Mouse (Mus musculus) lung, embryonic 16.5 days (tissue): ENCODE data around the gene Nodal. TPM values are rescaled to one million over a fixed set of nuclear protein-coding genes. Genes with fewer than 3 reads are reported as not detected.

Experiments used
- ATAC-seq: fragments of 200-750 bp; cut with Nextera tagmentation; 2 replicates; pipeline ENCODE4 v1.8.0; 2017; ENCODE audit warnings: low read depth, mild to moderate bottlenecking, moderate library complexity
- H3K27ac ChIP-seq: fragments of 300-500 bp; sonication (generic); 2 replicates; pipeline ENCODE4 v1.5.1; 2014; ENCODE audit warnings: mild to moderate bottlenecking, control low read depth, low read length
- H3K27me3 ChIP-seq: fragments of 300-500 bp; sonication (generic); 2 replicates; pipeline ENCODE4 v1.6.1; 2014; ENCODE audit warnings: low read depth, low read length, mixed read lengths; ENCODE audit not compliant: control insufficient read depth, insufficient read depth
- H3K36me3 ChIP-seq: fragments of 300-500 bp; sonication (generic); 2 replicates; pipeline ENCODE4 v1.6.1; 2014; ENCODE audit warnings: low read length; ENCODE audit not compliant: control insufficient read depth, insufficient read depth
- H3K4me1 ChIP-seq: fragments of 300-500 bp; sonication (generic); replicated peaks from 2 replicates; pipeline ENCODE4 v1.6.1; 2014; ENCODE audit warnings: low read length, mixed read lengths; ENCODE audit not compliant: control insufficient read depth, insufficient read depth
- H3K4me2 ChIP-seq: fragments of 300-500 bp; sonication (generic); 2 replicates; pipeline ENCODE4 v1.6.1; 2014; ENCODE audit warnings: low read depth, low read length, control low read depth
- H3K4me3 ChIP-seq: fragments of 300-500 bp; sonication (generic); 2 replicates; pipeline ENCODE4 v1.5.1; 2014; ENCODE audit warnings: mild to moderate bottlenecking, low read length, control low read depth
- H3K9ac ChIP-seq: fragments of 300-500 bp; sonication (generic); 2 replicates; pipeline ENCODE4 v1.6.1; 2014; ENCODE audit warnings: low read length, control low read depth
- H3K9me3 ChIP-seq: fragments of 300-500 bp; sonication (generic); 2 replicates; pipeline ENCODE4 v1.6.1; 2016; ENCODE audit warnings: low read length; ENCODE audit not compliant: control insufficient read depth
- WGBS: fragments of 180-500 bp; shearing (Covaris S2); extraction: QIAGEN DNeasy Blood & Tissue Kit; methylation state at CpG from one replicate; pipeline ENCODE4 v1.1.7; 2014; 5-methylcytosine and 5-hydroxymethylcytosine counted together
- polyA plus RNA-seq: library from polyadenylated mRNA; unstranded; fragments of >200 nt; fragmentation: Nextera tagmentation; extraction: Ambion mirVana; gene quantifications from 2 replicates; pipeline ENCODE4 v1.2.1, GENCODE M21; 2015

The Nodal gene
- polyA plus RNA-seq, 1 experiment from 2014 or later = 0.20 TPM

GRCm38 (mm10) chr10:61379340-61380040, 38.3 kb upstream of the Nodal start:
- H3K4me2 ChIP-seq = peak overlapping the region; percentile 90
- no peaks in the 10 kb centered on the region for H3K36me3 ChIP-seq
- no peak for ATAC-seq
- no peaks in the 10 kb centered on the region for H3K27me3 ChIP-seq
- peak overlapping the region; percentile 81; the same call in 1 of the 2 replicates for H3K4me3 ChIP-seq
- peaks cover 42% of the 10 kb centered on the region for H3K4me1 ChIP-seq
- H3K27ac ChIP-seq = peak overlapping the region; percentile 65
- peak overlapping the region; percentile 52; the same call in 1 of the 2 replicates for H3K9ac ChIP-seq
- WGBS = 84% methylated on average over 13 of the region's 13 CpGs
- no peaks in the 10 kb centered on the region for H3K9me3 ChIP-seq

GRCm38 (mm10) chr10:61380186-61380585, 37.6 kb upstream of the Nodal start:
- peak overlapping the region; percentile 90 for H3K4me2 ChIP-seq
- H3K4me1 ChIP-seq = peaks cover 42% of the 10 kb centered on the region
- ATAC-seq = peak; percentile 27
- no peaks in the 10 kb centered on the region for H3K9me3 ChIP-seq
- peak overlapping the region; percentile 52 for H3K9ac ChIP-seq
- peak overlapping the region; percentile 65 for H3K27ac ChIP-seq
- H3K4me3 ChIP-seq = peak overlapping the region; percentile 81
- H3K27me3 ChIP-seq = no peaks in the 10 kb centered on the region
- WGBS = 9% methylated on average over 9 of the region's 9 CpGs
- no peaks in the 10 kb centered on the region for H3K36me3 ChIP-seq

GRCm38 (mm10) chr10:61381823-61382222, 35.9 kb upstream of the Nodal start:
- Histone ChIP-seq H3K27me3 (no peaks in the 10 kb centered on the region), H3K9ac (peak overlapping the region; percentile 80), H3K36me3 (no peaks in the 10 kb centered on the region), H3K27ac (peak overlapping the region; percentile 64), H3K9me3 (no peaks in the 10 kb centered on the region), H3K4me2 (peak overlapping the region; percentile 90), H3K4me3 (peak overlapping the region; percentile 81), H3K4me1 (peaks cover 50% of the 10 kb centered on the region)
- 12% methylated on average over 8 of the region's 8 CpGs for WGBS
- ATAC-seq = no peak

- H3K9me3 ChIP-seq = no peaks in the 10 kb centered on the region
- H3K4me1 ChIP-seq = peaks cover 51% of the 10 kb centered on the region
- WGBS = 2% methylated on average over 8 of the region's 8 CpGs
- no peaks in the 10 kb centered on the region for H3K36me3 ChIP-seq
- peak overlapping the region; percentile 80 for H3K9ac ChIP-seq
- H3K4me3 ChIP-seq = peak overlapping the region; percentile 81
- peak overlapping the region; percentile 64 for H3K27ac ChIP-seq
- no peaks in the 10 kb centered on the region for H3K27me3 ChIP-seq
- H3K4me2 ChIP-seq = peak overlapping the region; percentile 90
- no peak for ATAC-seq
Observed at GRCm38 (mm10) chr10:61382281-61382731, 35.5 kb upstream of the Nodal start.

- 0% methylated on average over 46 of the region's 60 CpGs for WGBS
- peak within 1 kb of the TSS; percentile 64 for H3K27ac ChIP-seq
- peaks cover 51% of the 10 kb centered on the region for H3K4me1 ChIP-seq
- ATAC-seq = peak; percentile 82
- peak within 1 kb of the TSS; percentile 80 for H3K9ac ChIP-seq
- no peaks in the 10 kb centered on the region for H3K9me3 ChIP-seq
- no peaks in the 10 kb centered on the region for H3K27me3 ChIP-seq
- H3K4me2 ChIP-seq = peak within 1 kb of the TSS; percentile 90
- H3K4me3 ChIP-seq = peak within 1 kb of the TSS; percentile 81
- H3K36me3 ChIP-seq = no peaks in the 10 kb centered on the region
Observed at GRCm38 (mm10) chr10:61383021-61383714, 34.6 kb upstream of the Nodal start, which contains the start of gene Pald1. Gene Pald1 (minus strand): TSS chr10:61383530.

- H3K27ac ChIP-seq = peak overlapping the region; percentile 29
- WGBS = 4% methylated on average over 11 of the region's 11 CpGs
- H3K4me3 ChIP-seq = peak overlapping the region; percentile 81
- H3K27me3 ChIP-seq = no peaks in the 10 kb centered on the region
- H3K4me2 ChIP-seq = peak overlapping the region; percentile 90
- peaks cover 49% of the 10 kb centered on the region for H3K4me1 ChIP-seq
- no peaks in the 10 kb centered on the region for H3K9me3 ChIP-seq
- ATAC-seq = peak; percentile 6
- no peaks in the 10 kb centered on the region for H3K36me3 ChIP-seq
- peak overlapping the region; percentile 80 for H3K9ac ChIP-seq
Observed at GRCm38 (mm10) chr10:61383715-61384047, 34.1 kb upstream of the Nodal start.

- peak; percentile 18; the same call in 1 of the 2 replicates for ATAC-seq
- Histone ChIP-seq H3K27me3 (no peaks in the 10 kb centered on the region), H3K9me3 (no peaks in the 10 kb centered on the region), H3K36me3 (no peaks in the 10 kb centered on the region), H3K9ac (no peak overlapping the region), H3K4me2 (no peak overlapping the region), H3K27ac (peak overlapping the region; percentile 80), H3K4me3 (no peak overlapping the region), H3K4me1 (peaks cover 48% of the 10 kb centered on the region)
- 60% methylated on average over 6 of the region's 6 CpGs for WGBS
Observed at GRCm38 (mm10) chr10:61385174-61385573, 32.6 kb upstream of the Nodal start.

GRCm38 (mm10) chr10:61386284-61386683, 31.5 kb upstream of the Nodal start:
- WGBS = 32% methylated on average over 6 of the region's 6 CpGs

GRCm38 (mm10) chr10:61389020-61389419, 28.8 kb upstream of the Nodal start:
- no peak overlapping the region for H3K27ac ChIP-seq
- ATAC-seq = no peak
- H3K4me3 ChIP-seq = no peak overlapping the region
- no peak overlapping the region for H3K4me2 ChIP-seq
- 74% methylated on average over 5 of the region's 5 CpGs for WGBS
- H3K27me3 ChIP-seq = no peaks in the 10 kb centered on the region
- H3K36me3 ChIP-seq = no peaks in the 10 kb centered on the region
- peaks cover 38% of the 10 kb centered on the region for H3K4me1 ChIP-seq
- no peaks in the 10 kb centered on the region for H3K9me3 ChIP-seq
- no peak overlapping the region for H3K9ac ChIP-seq

More at GRCm38 (mm10) chr10:61386284-61386683, 31.5 kb upstream of the Nodal start:
- no peak overlapping the region for H3K4me2 ChIP-seq
- H3K9ac ChIP-seq = no peak overlapping the region
- peak overlapping the region; percentile 80 for H3K27ac ChIP-seq
- H3K36me3 ChIP-seq = no peaks in the 10 kb centered on the region
- H3K4me1 ChIP-seq = peaks cover 40% of the 10 kb centered on the region
- no peaks in the 10 kb centered on the region for H3K9me3 ChIP-seq
- H3K27me3 ChIP-seq = no peaks in the 10 kb centered on the region
- no peak overlapping the region for H3K4me3 ChIP-seq
- ATAC-seq = peak; percentile 59
